Mouse (Mus musculus): ENCODE results near the gene Il31.

DNA sequence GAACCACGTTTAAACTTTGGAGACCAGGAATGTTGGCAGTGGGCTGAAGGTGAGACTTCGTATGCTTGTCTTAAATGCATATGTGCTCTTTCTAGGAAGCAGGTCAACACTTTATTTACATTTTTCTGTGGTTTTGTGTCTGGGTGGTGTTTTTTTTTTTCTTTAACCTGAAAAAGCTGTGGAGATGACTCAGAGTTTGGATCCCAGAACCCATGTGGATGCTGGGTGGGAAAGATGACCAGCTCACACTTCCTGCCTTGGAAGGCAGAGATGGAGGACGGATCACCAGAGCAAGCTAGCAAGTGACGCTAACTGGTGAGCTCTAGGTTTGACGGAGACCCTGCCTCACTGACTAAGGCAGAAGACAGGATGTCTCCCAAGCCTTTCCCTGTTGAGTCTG is 25.6 kb upstream of the Il31 start:
- TF ChIP-seq CTCF (IDR thresholded peaks at IDR 0.05; ENCODE audit: borderline replicate concordance, control insufficient read depth, extremely low read depth, insufficient read depth, low read length, poor library complexity) (no peak), POLR2A (IDR thresholded peaks at IDR 0.05; ENCODE audit: control insufficient read depth, extremely low read depth, insufficient read depth, low read length, poor library complexity) (no peak)
